Mouse (Mus musculus) layer of hippocampus, postnatal 10 days (tissue): ENCODE measurements around the gene Naip6. TPM values are rescaled to one million over a fixed set of nuclear protein-coding genes. Genes with fewer than 3 reads are reported as not detected.
"Not testable (repeated sequence)": the region's sequence is repeated elsewhere in the genome, so short reads cannot be mapped to it uniquely, and the experiment has no call there.

Experiments
- DNase-seq, 2 experiments: peaks; one replicate each; pipeline ENCODE4 v3.0.0; 2021; ENCODE audit warnings: low spot score in 2 of 2
- long read RNA-seq: library from polyadenylated mRNA; stranded (forward); transcript quantifications from one replicate; pipeline ENCODE4 v2.0.0, GENCODE M21; 2023
- total RNA-seq, 2 experiments: library from RNA; stranded (reverse); gene quantifications; 2 replicates each; pipeline ENCODE4 v1.2.3; 2021

The Naip6 gene
- total RNA-seq = under 1 TPM; 0.16 to 0.37 TPM
- long read RNA-seq = 0 reads

GRCm38 (mm10) chr13:100317256-100317893 is at the start of gene Naip6:
Gene Naip6, minus strand, starts transcription at chr13:100317674.
- DNase-seq = not testable (repeated sequence)

GRCm38 (mm10) chr13:100352315-100352714 is 34.8 kb upstream of the Naip6 start:
- not testable (repeated sequence) for DNase-seq

- not testable (repeated sequence) for DNase-seq
These were observed 32.2 kb upstream of the Naip6 start for GRCm38 (mm10) chr13:100349510-100350173.

- no peak for DNase-seq
These were observed 24.3 kb upstream of the Naip6 start for GRCm38 (mm10) chr13:100341822-100342221.

GRCm38 (mm10) chr13:100331728-100332127 is 14.3 kb upstream of the Naip6 start:
- DNase-seq = not testable (repeated sequence)

- not testable (repeated sequence) for DNase-seq
These were observed 11.4 kb upstream of the Naip6 start for GRCm38 (mm10) chr13:100328899-100329298.

- not testable (repeated sequence) for DNase-seq
These were observed 10.6 kb upstream of the Naip6 start for GRCm38 (mm10) chr13:100328029-100328428.

GRCm38 (mm10) chr13:100322266-100322837 is 4.9 kb upstream of the Naip6 start:
- DNase-seq = not testable (repeated sequence)

GRCm38 (mm10) chr13:100284611-100285010 is 32.9 kb downstream of the Naip6 start:
- no peak for DNase-seq

- not testable (repeated sequence) for DNase-seq
These were observed 45.9 kb downstream of the Naip6 start for GRCm38 (mm10) chr13:100271474-100272132.

- DNase-seq = not testable (repeated sequence)
These were observed 60.5 kb downstream of the Naip6 start for GRCm38 (mm10) chr13:100256996-100257395.

- not testable (repeated sequence) for DNase-seq
These were observed 61.5 kb downstream of the Naip6 start for GRCm38 (mm10) chr13:100255925-100256324.

GRCm38 (mm10) chr13:100251897-100252296 is 65.6 kb downstream of the Naip6 start:
- DNase-seq = not testable (repeated sequence)

GRCm38 (mm10) chr13:100246896-100247519 is 70.5 kb downstream of the Naip6 start:
- not testable (repeated sequence) for DNase-seq

- DNase-seq = not testable (repeated sequence)
These were observed 71.3 kb downstream of the Naip6 start, which contains the start of gene Naip5 for GRCm38 (mm10) chr13:100246223-100246622. Gene Naip5, minus strand, starts transcription at chr13:100246323.

GRCm38 (mm10) chr13:100243702-100244101 is 73.8 kb downstream of the Naip6 start:
- DNase-seq = no peak

Other genes starting within 250 kb of the Naip6 start
- 10 to 100 TPM; 33.4 to 35.3 TPM for gene Bdp1, start 213.6 kb downstream of the Naip6 start, total RNA-seq
- gene Serf1, start 209.7 kb downstream of the Naip6 start, total RNA-seq = 10 to 100 TPM; 49.2 to 63.3 TPM
- gene Smn1, start 192.8 kb downstream of the Naip6 start, total RNA-seq = 10 to 100 TPM; 39.3 to 45.0 TPM
- under 1 TPM; 0.34 to 0.45 TPM for gene Naip2, start 115.6 kb downstream of the Naip6 start, total RNA-seq
- under 1 TPM; 0.25 to 0.29 TPM for gene Naip5, start 71.4 kb downstream of the Naip6 start, total RNA-seq
- under 1 TPM; 0.18 to 0.27 TPM for gene Naip1, start 135.2 kb upstream of the Naip6 start, total RNA-seq
- 10 to 100 TPM; 40.2 to 49.9 TPM for gene Gtf2h2, start 174.9 kb upstream of the Naip6 start, total RNA-seq
- gene Ocln, start 235.0 kb upstream of the Naip6 start, total RNA-seq = 10 to 100 TPM; 14.7 to 15.8 TPM